13 mouse cellular contexts compared by ENCODE assay signal in the genomic region with DNA sequence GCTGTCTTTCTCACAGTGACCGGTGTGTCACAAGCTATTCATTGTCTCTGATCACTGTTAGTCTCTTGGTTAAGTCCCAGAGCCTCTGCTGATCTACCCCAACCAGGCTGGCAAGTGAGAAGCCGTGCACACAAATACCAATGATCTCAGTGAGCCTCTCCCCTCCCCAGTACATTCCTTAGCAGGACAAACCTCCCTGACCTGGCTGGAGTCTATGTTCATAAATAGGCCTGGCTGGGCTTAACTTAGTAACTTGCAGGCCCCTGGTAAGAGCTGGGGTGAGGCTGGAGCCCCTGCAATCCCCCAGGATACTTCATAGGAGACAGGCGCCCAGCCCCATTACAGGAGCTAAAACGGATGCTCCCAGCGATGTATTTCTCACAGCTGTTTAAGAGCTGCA.
DNase-seq lines count a peak whose midpoint lies in the region; ATAC-seq and TF ChIP-seq lines count a peak whose summit lies in the region.
"Had no signal": no experiment of that assay in that cellular context is flagged by ENCODE, and none has a peak within 500 bp of the region (broad histone marks: within the 10 kb centered on the region; RNA-seq: fewer than 3 reads in every experiment).

No protein-coding gene starts in this region.

- no peak overlapping the region for H3K9ac ChIP-seq in limb, embryonic 14.5 days (ENCODE audit: low read depth, low read length, severe bottlenecking)
- peak overlapping the region; percentile 45 for H3K9ac ChIP-seq in heart, embryonic 14.5 days (ENCODE audit: low read length)
- H3K9ac ChIP-seq: forebrain, embryonic 15.5 days; neural tube, embryonic 13.5 days had no signal

- H3K4me3 ChIP-seq in limb, embryonic 14.5 days (replicated peaks; ENCODE audit: low read length): no peak overlapping the region
- H3K4me3 ChIP-seq in limb, embryonic 10.5 days: no peak overlapping the region
- H3K4me3 ChIP-seq in heart, embryonic 14.5 days (ENCODE audit: control insufficient read depth in 1 of 2, insufficient read depth in 1 of 2, low read depth in 1 of 2, low read length in 2 of 2): no peak overlapping the region
- H3K4me3 ChIP-seq: forebrain, embryonic 15.5 days; neural tube, embryonic 13.5 days had no signal

- 0 out of 2 replicates have a peak overlapping the region, but pooled peaks have one; percentile 1 for H3K27ac ChIP-seq in limb, embryonic 14.5 days (replicated peaks; ENCODE audit: low read depth, low read length)
- H3K27ac ChIP-seq in limb, embryonic 10.5 days: no peak overlapping the region
- H3K27ac ChIP-seq in heart, embryonic 14.5 days (replicated peaks in 1 of 2; ENCODE audit: control insufficient read depth in 1 of 2, insufficient read depth in 1 of 2, low read depth in 2 of 2, low read length in 2 of 2): peak overlapping the region; percentile 91
- H3K27ac ChIP-seq: forebrain, embryonic 15.5 days; kidney, postnatal 0 days; neural tube, embryonic 13.5 days had no signal

- no peak overlapping the region for H3K4me2 ChIP-seq in limb, embryonic 14.5 days (replicated peaks; ENCODE audit: low read depth, low read length, severe bottlenecking)
- H3K4me2 ChIP-seq in heart, embryonic 14.5 days (ENCODE audit: low read length): peak overlapping the region; percentile 41
- H3K4me2 ChIP-seq: forebrain, embryonic 15.5 days; neural tube, embryonic 13.5 days had no signal

- DNase-seq in limb, embryonic 14.5 days (ENCODE audit: low spot score): no peak
- DNase-seq in limb, embryonic 10.5 days (ENCODE audit: low spot score): no peak
- peak; percentile 61 to 85 for DNase-seq in heart, adult 18-20 months
- peak; percentile 85 for DNase-seq in skeletal muscle tissue, adult 2 months (ENCODE audit: low read depth, low spot score)
- DNase-seq in adrenal gland, postnatal 4 days (ENCODE audit: low spot score in 2 of 2): no peak
- DNase-seq: adrenal gland, postnatal 36 days; retina, postnatal 1 day; spleen, adult 18-20 months had no signal

- H3K9me3 ChIP-seq in limb, embryonic 14.5 days (ENCODE audit: control insufficient read depth, low read length): no peaks in the 10 kb centered on the region
- H3K9me3 ChIP-seq in limb, embryonic 10.5 days (replicated peaks): no peaks in the 10 kb centered on the region
- H3K9me3 ChIP-seq in heart, embryonic 14.5 days (ENCODE audit: control insufficient read depth, low read length): no peaks in the 10 kb centered on the region
- H3K9me3 ChIP-seq: forebrain, embryonic 15.5 days; neural tube, embryonic 13.5 days had no signal

- 68% methylated on average over 5 of the region's 5 CpGs for WGBS in limb, embryonic 14.5 days
- whole genome bisulfite sequencing in limb, embryonic 10.5 days: 81% methylated on average over 5 of the region's 5 CpGs
- 33% methylated on average over 5 of the region's 5 CpGs for WGBS in heart, embryonic 14.5 days

- peak; percentile 26; the same call in 1 of the 2 replicates for ATAC-seq in limb, embryonic 14.5 days (ENCODE audit: low FRiP score, low read depth)
- ATAC-seq in heart, embryonic 14.5 days (ENCODE audit: insufficient number of reproducible peaks, insufficient read depth, low FRiP score, low read depth): peak; percentile 84
- ATAC-seq in erythroid progenitor cell, adult 5-6 weeks (replicated peaks; ENCODE audit: low FRiP score, poor library complexity, severe bottlenecking): no peak
- ATAC-seq: forebrain, embryonic 15.5 days had no signal

- H3K36me3 ChIP-seq in limb, embryonic 14.5 days (ENCODE audit: control insufficient read depth, insufficient read depth, low read length): no peaks in the 10 kb centered on the region
- no peaks in the 10 kb centered on the region for H3K36me3 ChIP-seq in limb, embryonic 10.5 days
- no peaks in the 10 kb centered on the region for H3K36me3 ChIP-seq in heart, embryonic 14.5 days (ENCODE audit: control insufficient read depth, insufficient read depth, low read length)
- H3K36me3 ChIP-seq: forebrain, embryonic 15.5 days; neural tube, embryonic 13.5 days had no signal

- H3K27me3 ChIP-seq in limb, embryonic 14.5 days (ENCODE audit: control insufficient read depth, insufficient read depth, low read length): no peaks in the 10 kb centered on the region
- H3K27me3 ChIP-seq in limb, embryonic 10.5 days (ENCODE audit: low read depth, poor library complexity, severe bottlenecking): no peaks in the 10 kb centered on the region
- H3K27me3 ChIP-seq in heart, embryonic 14.5 days (ENCODE audit: control insufficient read depth, insufficient read depth, low read length): no peaks in the 10 kb centered on the region
- H3K27me3 ChIP-seq: forebrain, embryonic 15.5 days; neural tube, embryonic 13.5 days had no signal

- 0 out of 2 replicates have a peak, but pooled peaks cover 5% of the 10 kb centered on the region for H3K4me1 ChIP-seq in limb, embryonic 14.5 days (ENCODE audit: control insufficient read depth, insufficient read depth, low read length)
- peaks cover 14% of the 10 kb centered on the region for H3K4me1 ChIP-seq in limb, embryonic 10.5 days
- H3K4me1 ChIP-seq in heart, embryonic 14.5 days (ENCODE audit: control insufficient read depth in 2 of 2, insufficient read depth in 2 of 2, low read length in 2 of 2): peaks cover 27 to 68% of the 10 kb centered on the region in 2 experiments
- H3K4me1 ChIP-seq: forebrain, embryonic 15.5 days had no signal

- TF ChIP-seq POLR2A in limb, embryonic 14.5 days (IDR thresholded peaks at IDR 0.05; ENCODE audit: borderline replicate concordance, extremely low read depth, insufficient read depth, insufficient read length): no peak

Comparison
In these comparisons a context has a peak if more than half of its experiments do, and no peak if none do; other contexts are left out.
1. DNase-seq: peak in heart, adult 18-20 months (2 of 2) and skeletal muscle tissue, adult 2 months (single experiment); none in limb, embryonic 14.5 days (single experiment), limb, embryonic 10.5 days (single experiment) and adrenal gland, postnatal 4 days (0 of 2).